Mouse (Mus musculus): ENCODE measurements at regions not wholly inside any gene's neighbourhood (a gene's known extent, or its start where the extent isn't known, plus 50 kb on each side); places are given as distances from the start of the nearest gene placed in this dataset.
A peak's percentile ranks its signal among the peaks of the same experiment; 100 is the strongest.

DNA sequence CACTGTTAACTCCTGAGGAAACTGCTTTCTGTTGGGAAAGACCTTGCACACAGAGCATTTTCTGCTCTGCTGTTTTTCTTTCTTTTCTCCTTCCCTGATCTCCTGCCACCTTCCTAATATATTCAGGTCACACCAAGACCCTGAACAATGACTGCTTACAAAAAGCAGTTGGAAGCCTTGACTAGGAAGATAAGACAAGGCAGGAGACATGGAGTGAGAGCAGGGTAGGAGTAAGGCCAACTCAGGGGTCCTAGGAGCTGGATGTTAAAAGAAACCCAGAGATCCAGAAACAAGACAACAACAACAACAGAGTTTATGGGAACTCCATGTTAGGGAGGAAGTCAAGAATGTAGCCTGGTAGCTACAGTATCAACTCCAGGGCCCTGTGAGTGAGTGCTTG is 426.9 kb downstream of the Sorl1 start:
- DNase-seq (ENCODE audit: low spot score in 2 of 2), result no peak

DNA sequence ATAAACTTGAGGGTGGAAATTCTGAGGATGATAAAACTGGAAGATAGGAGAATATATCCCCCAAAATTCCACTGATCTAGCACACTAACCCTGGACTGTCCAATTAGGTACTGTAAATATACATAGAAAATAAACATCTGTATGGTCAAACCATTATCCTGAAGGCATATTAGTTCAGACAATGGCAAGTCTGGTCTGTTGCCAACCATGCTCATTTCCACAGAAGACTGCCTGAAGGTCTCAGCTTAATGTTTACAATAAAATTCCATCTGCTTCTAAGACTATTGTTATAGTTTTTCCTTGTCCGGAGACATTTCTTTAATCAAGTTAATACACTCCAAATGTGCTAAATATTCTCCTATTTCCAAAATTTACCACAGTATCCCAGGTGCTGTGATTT is 441.2 kb downstream of the Sorl1 start:
- no peak for DNase-seq (ENCODE audit: low spot score in 2 of 2)

DNA sequence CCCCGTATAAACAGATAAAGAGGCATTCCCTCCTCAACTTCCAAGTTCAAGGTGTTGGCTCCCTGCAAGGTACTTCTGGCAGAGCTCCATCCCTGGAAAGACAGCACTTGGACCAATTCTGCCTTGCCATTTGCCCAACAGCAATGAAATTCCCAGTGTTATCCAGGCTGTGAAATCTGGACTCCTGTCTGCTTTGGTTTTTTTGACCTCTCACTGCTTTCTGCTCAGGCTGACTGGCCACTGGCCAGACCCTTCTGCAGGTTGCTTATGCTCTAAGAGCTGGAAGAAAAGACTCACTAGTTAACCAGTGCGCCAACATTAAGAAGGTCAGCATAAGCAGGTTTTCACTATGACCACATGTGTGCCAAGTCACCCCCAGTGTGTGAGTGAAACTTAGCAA is 448.4 kb downstream of the Sorl1 start:
- DNase-seq (ENCODE audit: low spot score in 2 of 2), result no peak

DNA sequence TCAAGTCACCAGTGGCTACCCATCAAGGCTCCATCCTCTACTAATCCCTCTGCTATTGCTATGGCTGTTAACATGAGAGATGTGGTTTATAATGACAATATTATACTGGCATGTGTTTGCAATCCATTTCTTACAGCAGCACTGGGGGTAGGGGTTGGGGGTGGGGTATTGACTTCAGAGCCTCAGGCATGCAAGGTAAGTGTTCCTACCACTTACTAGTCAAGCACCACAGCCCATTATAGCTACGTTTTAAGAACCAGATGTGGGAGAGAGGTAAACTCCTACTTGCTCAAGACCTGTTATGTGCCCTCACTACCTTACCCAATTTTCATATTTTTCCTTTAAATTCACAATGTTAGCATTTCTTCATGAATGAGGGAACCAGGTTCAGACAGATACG is 451.1 kb downstream of the Sorl1 start:
- DNase-seq (ENCODE audit: low spot score in 2 of 2), result no peak

DNA sequence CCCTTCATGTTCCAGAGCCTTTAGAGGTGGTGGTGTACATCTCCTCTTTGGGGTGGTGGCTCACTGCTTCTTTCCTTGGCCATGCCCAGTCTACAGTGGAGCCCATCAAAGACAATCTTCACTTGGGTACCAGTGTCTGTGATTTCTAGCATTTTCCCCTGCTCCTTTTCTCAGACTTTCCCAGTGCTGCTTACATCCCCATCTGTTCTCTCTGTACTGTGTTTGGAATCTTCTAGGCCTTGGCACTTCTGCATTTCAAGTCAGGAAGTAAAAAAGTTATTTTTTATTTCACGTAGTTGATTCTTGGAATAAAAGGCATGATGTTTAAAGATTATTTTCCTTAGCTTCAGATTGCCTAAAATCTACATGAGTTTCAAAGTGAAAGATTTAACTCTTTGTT is 455.4 kb downstream of the Sorl1 start:
- DNase-seq (ENCODE audit: low spot score in 2 of 2), result no peak

DNA sequence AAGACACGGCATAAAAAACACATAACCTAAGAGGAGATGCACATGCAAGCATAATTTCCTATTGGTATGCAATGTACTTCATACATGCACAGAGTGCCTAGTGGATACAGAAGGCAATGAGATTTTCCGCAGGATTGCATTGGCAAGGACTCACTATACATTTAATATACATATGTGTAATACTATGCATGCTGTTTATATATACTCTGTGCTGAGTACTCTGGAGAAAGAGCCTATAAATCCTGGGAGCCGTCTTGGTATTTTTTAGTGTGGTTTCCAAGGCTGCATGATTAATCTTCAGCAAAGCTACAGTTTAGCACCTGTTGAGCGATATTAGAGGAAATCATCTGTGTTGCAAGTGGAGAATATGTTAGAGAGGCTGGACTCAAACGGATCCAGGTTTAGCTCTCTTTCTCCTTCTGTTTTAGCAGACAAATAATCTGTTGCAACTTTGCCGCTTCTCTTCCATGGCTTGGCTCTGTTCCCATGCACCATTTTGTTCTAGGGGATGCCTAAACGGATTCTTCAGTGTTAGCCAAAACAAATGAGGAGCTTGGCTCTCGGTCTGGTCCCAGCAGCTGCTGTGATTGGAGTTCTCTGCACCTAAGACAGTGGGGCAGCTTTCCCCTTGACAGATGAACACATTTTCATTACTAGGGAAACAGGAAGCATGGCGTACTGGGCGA is 459.0 kb downstream of the Sorl1 start:
- DNase-seq (ENCODE audit: low spot score in 2 of 2), result peak; percentile 33 to 48

DNA sequence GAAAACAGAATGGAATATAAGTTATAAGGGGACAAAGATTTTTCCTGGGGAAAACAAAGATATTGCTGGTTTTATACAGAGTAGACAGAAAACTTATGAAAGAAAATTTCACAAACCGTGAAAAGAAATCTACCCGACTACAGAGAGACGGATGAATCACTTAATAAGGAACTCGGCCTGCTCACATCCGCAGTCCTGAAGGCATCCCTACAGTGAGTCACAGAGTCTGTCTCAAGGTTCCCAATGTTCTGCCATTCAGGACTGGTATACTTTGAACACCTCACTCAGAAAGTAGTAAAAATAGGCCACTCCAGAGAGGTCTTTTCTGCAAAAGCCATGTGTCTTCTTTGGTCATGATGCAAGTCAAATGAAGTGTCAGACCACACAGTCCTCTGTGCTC is 463.5 kb downstream of the Sorl1 start:
- DNase-seq (ENCODE audit: low spot score in 2 of 2), result no peak

DNA sequence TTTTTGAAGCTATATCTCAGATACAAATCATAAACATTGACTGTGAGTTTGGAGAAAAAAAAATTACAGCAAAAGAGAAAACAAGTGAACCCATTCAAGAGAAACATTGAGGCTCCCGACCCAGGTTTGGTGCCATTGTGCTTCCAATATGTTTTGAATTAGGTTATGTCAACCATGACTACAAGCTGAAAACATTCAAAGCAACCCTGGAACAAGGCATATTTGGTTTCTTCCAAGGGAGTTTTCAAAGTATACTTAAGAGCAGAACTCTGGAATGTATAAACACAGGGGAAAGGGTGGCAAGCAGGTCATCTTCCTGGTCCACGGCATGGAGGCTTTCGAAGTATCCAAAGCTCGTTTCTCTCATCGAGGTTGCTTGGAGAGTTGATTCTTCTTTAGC is 464.1 kb downstream of the Sorl1 start:
- no peak for DNase-seq (ENCODE audit: low spot score in 2 of 2)

DNA sequence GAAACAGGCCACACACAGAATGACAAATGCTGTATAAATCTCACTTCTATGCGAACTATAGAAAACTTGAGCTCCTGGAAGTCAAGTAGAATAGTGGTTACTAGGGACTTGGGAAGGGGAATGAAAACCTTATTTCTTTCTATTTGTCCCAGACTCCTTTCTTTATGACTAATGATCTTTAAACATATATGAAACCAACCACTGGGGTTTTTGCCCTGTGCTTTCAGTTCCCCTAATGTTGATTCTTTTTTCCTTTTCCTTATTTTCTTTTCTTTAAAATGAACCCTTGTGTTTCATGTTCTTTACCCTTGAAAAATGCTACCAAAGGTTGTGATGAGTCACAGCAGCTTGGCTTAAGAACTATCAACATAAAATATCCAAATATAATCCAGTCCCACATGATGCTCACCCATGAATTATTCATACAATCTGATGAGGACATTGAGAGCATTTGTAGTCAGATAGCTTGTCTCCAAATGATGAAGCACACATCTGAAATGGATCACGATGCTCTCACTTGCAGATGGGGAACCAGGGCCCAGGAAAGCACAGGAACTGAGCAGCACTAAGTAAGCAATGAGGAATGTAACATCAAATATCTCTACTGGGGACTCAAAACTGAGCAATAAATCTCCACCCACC is 470.2 kb upstream of the Ubash3b start:
- no peak for DNase-seq (ENCODE audit: low spot score in 2 of 2)

DNA sequence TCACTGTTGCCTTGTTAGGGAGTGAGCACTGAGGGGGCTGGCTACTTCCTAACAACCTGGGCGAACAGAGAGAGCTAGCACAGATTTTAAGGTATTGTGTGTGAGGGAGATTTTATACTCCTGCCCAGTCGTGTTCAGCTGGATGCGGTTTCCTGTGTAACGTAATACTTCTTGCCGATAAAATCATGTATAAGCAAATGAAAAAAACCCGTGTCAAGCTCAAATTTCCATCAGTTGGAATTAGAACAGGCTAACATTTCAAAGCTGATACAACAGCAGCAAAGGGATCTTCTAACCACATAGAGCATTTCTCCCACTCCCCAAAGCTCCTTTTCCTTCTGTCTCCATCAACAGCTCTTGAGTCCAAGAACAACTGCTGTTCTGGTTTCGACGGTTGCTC is 459.8 kb upstream of the Ubash3b start:
- no peak for DNase-seq (ENCODE audit: low spot score in 2 of 2)

DNA sequence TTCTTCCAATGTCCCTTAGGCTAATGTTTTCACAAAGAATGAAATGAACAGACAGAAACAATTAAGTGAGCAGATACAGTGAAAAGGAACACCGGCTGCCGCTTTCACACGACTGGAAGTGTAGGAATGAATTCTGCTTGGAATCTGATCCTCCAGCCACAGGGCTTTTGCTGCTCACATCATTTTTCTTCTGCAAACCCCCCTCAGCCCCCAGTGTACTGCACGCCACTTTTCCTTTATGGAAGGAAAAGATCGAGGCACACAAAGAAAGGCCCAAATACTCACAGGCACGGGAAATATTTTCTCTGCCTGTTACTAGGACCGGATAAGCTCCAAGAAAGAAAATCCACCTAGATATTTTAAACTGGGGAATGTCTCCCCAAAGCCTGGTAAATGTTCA is 452.5 kb upstream of the Ubash3b start:
- DNase-seq (ENCODE audit: low spot score in 2 of 2), result no peak

DNA sequence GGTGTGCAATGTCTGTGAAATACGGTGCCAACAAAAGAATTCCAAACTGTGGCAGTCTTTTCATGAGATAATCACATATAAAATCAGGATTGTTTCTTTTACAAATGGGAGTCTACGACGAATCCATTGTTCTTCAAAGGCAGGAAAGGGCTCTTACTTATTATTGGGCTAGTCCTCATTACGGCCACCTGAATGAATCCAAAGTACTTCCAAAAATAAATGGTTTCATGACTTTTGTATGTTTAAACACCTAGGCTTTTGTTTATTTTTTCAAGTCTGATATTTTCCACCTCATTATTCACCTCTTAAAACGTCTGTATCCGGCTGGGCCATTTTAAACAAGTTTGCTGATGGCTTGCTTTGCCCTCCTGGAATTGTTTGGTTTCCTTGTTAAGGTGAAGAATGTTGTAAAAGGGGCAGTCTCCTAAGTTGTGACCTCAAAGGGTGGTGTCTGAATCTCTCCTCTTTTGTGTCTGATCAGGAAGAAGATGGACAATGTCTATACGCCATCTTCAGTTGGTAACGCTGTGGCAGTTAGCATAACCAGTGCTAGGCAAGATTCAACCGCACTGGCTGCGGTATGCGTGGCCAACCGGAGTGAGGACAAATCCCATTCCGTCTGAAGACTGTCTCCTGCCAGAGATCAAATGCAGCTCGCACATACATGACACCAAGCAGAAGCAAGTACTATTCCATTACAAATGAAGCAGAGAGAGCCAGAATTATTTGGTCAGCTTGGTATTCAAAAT is 451.5 kb upstream of the Ubash3b start:
- DNase-seq (ENCODE audit: low spot score in 2 of 2), result no peak

DNA sequence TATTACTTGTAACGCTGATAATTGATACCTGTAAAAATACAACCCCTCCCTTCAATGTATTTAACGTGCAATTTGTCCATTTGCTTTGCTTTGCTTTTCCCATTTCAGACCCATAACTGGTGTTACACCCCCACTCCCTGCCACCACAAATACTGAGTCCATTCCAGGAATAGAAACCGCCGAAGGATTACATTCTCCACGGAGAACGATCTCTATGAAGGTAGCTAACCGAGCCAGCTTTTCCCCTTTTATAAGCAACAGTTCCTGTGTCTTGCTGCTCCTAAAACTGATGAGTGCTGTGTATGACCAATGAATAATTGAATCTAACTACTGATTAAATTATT is 450.9 kb upstream of the Ubash3b start:
- no peak for DNase-seq (ENCODE audit: low spot score in 2 of 2)

DNA sequence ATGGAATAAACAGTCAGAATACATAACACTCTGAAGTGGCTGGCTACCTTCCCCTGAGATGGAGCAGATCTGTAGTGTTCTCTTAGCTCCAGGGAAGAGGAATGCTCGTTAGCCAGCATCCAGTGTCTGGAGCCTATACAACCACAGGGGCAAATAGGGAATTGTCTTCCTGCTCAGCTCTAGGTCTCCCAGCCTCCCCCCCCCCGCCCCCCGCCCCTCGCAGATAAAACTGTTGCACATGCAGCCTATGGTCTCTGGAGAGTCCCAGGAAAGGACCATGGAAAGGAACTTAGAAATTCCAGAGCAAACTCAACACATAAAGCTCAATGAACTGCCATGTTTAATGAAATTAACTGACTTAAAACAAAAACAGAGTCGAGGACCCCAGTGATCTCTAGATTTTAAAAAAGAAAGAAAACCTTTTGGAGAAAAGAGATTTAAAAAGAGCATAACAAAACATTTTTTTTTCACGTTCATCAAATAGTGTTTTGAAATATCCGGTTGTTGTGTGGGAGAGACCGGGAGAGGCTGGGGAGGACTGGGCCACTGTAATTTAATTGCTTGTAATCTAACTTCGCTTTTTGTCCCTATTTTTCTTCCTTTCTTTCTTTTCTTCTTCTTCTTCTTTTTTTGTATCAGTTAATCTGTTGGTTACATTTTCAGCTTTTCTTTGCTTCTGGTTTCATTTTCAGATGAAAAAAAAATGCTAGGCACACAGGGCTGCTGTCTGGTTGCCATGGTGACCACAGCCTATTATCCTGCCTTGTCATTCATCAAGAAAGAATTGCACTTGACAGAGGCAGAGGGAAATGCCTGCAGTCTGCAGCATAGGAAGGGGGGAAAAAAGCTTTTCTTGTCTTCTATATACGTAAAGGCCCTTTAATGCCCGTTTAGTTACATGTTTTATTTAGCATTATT is 450.3 kb upstream of the Ubash3b start:
- peak in 1 of 2 experiments; percentile 37 for DNase-seq (ENCODE audit: low spot score in 2 of 2)

DNA sequence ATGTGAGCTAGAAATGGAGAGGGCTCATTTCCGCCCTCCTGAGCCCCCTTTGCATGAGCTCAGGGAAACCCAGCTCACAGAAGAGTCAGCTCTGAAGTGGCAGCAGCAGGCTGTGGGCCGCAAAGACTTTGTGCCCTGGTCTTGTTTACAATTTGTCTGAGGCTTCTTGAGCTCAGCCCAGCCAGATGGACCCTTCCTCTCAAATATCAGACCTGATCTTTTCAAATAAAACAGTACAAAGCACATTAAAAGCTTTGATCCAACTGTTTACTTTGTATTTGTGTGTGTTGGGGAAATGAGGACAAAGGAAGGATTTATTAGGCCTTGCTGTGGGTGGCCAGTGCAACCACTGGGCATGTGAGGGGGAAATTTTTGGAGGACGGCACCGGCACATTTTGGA is 448.9 kb upstream of the Ubash3b start:
- DNase-seq (ENCODE audit: low spot score in 2 of 2), result no peak

DNA sequence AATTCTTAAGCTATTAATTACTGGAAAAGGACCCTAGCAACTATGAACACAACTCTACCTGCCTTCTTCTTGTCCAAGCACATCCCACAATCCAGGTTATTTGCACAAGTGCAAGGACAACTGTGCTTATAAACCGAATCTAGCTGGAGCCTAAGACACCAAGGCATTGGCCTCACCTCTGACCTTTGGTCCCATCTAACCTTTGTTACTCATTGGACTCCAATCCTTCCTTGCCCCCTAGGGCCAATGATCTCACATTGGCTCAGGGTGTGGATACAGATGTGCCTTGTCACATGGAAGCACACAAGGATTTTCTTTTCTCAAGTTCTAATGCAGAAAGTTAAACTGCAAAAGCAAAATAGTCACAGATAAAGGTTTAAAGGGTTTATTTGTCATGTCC is 444.6 kb upstream of the Ubash3b start:
- DNase-seq (ENCODE audit: low spot score in 2 of 2), result no peak

DNA sequence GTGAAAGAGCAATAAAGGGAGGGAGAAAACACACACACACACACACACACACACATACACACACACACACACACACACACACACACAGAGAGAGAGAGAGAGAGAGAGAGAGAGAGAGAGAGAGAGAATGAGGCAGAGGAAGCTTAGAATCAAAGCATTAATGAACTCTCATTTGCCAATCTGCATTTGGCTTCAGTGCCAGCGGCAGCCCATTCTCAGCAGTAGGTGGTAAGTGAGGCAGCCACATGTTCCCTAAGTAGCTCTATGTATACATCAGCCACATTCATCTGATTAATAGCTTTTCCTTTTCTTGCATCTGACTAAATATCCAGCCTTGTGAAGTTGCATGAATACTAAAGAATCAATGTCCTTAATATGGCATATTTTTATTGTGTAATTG is 443.4 kb upstream of the Ubash3b start:
- DNase-seq (ENCODE audit: low spot score in 2 of 2), result no peak

DNA sequence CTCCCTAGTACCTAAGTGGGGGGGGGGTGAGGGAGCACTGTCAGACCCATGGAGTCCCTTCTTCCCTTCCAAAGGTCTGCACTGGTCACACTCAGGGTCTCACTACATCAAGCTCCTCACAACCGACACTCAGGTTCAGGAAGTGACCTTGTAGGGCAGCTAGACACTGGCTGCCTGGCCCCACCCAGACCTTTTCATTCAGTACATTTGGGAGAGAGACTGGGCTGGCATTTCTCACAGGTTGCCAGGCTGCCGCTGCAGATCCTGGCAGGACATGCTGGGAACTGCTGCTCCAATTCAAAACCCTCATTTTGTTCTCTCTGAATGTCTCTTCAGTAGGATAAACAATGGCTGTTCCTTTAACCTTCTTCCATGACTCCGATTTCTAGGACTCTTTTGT is 439.3 kb upstream of the Ubash3b start:
- no peak for DNase-seq (ENCODE audit: low spot score in 2 of 2)

DNA sequence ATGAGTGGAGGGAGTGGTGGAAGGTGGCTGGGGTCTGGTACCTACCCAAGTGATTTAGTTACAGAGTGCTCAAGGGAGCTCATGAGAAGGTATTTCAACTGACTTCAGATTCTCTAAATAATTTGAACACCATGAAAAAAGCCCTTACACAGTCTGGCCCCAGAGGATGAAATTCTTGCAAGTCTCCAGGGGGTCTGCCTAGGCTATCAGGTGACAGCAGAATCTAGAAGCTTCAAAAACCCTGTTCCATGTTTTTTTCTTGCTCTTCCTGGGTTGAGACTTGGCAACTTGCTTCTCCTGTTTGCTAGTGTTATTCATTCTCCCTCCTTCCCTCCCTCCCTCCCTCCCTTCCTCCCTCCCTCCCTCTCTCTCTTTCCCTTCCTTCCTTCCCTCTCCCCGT is 438.4 kb upstream of the Ubash3b start:
- DNase-seq (ENCODE audit: low spot score in 2 of 2), result no peak

DNA sequence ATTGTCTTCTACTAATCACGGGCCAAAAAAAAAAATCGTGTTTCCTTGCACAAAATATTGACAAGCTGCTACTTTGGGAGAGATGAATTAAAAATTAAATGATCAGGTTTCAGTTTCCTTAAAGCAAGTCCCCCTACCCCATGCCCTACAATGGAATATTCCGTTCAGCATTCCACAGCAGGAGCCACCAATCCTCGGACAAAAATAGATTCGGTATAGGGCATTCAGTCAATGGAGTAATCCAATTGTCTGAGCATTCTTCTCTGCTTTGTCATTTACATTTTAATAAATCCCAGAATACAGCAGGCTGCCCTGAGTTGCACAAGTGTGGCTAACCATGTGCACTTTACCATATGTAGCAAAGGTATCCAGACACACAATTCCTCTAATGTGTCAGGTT is 434.3 kb upstream of the Ubash3b start:
- no peak for DNase-seq (ENCODE audit: low spot score in 2 of 2)

DNA sequence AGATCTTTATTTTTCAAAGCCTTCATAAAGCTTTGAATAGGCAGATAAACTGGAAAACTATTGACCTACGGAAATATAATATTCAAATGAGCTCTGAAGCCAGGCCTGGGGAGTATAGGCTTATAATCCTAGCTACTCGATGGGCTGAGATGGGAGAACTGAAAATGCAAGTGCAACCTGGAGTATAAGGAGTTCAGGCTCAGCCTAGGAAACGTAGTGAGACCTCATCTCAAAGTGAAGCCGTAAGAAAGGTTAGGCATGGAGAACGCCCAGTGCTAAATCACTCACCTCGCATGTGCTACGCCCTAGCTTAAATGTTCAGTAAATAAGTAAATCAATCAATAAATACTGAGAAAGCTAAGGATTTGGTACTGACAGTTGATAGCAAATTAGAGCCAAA is 432.5 kb upstream of the Ubash3b start:
- no peak for DNase-seq (ENCODE audit: low spot score in 2 of 2)
